Mouse (Mus musculus) myocyte (in vitro differentiated cells): Measurements from ENCODE around the gene Spata31d1b.

Source experiments
- E2F4 ChIP-seq: IDR thresholded peaks from one replicate; pipeline ENCODE4 v1.6.1; 2011; ENCODE audit warnings: mild to moderate bottlenecking, control low read depth, moderate library complexity; ENCODE audit not compliant: insufficient read depth
- MAX ChIP-seq: IDR thresholded peaks from one replicate; pipeline ENCODE4 v1.6.1; 2011; ENCODE audit warnings: low read depth, mild to moderate bottlenecking, control low read depth
- MYOD1 ChIP-seq, 3 experiments: IDR thresholded peaks; one replicate each; pipeline ENCODE4 v1.6.1; 2011; ENCODE audit warnings: control low read depth in 2 of 3, low read depth in 2 of 3, mild to moderate bottlenecking in 2 of 3, moderate library complexity in 1 of 3; ENCODE audit not compliant: insufficient read length in 2 of 3, control insufficient read depth in 1 of 3
- MYOG ChIP-seq, 3 experiments: IDR thresholded peaks; one replicate each; pipeline ENCODE4 v1.6.1; 2011; ENCODE audit warnings: control low read depth in 2 of 3, low read depth in 2 of 3, mild to moderate bottlenecking in 2 of 3; ENCODE audit not compliant: insufficient read length in 2 of 3, control insufficient read depth in 1 of 3, insufficient read depth in 1 of 3
- POLR2A ChIP-seq: IDR thresholded peaks from one replicate; pipeline ENCODE4 v1.6.1; 2011; ENCODE audit warnings: low read depth, mild to moderate bottlenecking, control low read depth, moderate library complexity; ENCODE audit not compliant: insufficient read length
- POLR2AphosphoS2 ChIP-seq: IDR thresholded peaks from one replicate; pipeline ENCODE4 v1.6.1; 2011; ENCODE audit warnings: low read depth, control low read depth; ENCODE audit not compliant: insufficient read length
- REST ChIP-seq: IDR thresholded peaks from one replicate; pipeline ENCODE4 v1.6.1; 2011; ENCODE audit warnings: mild to moderate bottlenecking, control low read depth, moderate library complexity; ENCODE audit not compliant: insufficient read depth, insufficient read length
- USF1 ChIP-seq: IDR thresholded peaks from one replicate; pipeline ENCODE4 v1.6.1; 2011; ENCODE audit warnings: low read depth, mild to moderate bottlenecking, control low read depth, moderate library complexity

DNA sequence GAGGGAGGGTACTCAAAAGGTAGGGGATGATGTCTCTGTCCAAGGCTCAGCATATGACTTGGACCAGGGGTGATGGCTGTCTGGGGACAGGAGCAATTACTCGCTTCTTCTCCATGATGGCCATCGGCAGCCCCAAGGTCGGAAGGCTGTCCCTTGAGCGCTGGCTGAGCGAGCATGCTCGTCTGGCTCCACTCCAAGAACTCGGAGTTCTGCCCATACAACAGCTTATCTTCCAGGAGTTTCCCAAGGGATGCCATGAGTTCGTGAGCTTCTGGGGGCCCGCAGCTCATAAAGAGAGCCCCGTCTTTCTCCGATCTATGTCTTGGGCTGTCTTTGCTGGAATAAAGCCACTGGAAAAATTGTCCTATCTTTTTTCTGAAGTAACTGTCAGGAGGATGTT, 29.0 kb downstream of the Spata31d1b start:
- TF ChIP-seq POLR2A (no peak), MYOD1 (IDR thresholded peaks at IDR 0.05; ENCODE audit: control insufficient read depth in 1 of 3, insufficient read length in 2 of 3, low read depth in 2 of 3) (no peak), E2F4 (no peak), POLR2AphosphoS2 (no peak), MAX (no peak), USF1 (no peak), REST (no peak), MYOG (IDR thresholded peaks at IDR 0.05; ENCODE audit: control insufficient read depth in 1 of 3, insufficient read depth in 1 of 3, insufficient read length in 2 of 3, low read depth in 2 of 3) (no peak)
